Mouse (Mus musculus) CH12.LX (cell line): ENCODE data around the gene Ikzf4. TPM values are rescaled to one million over a fixed set of nuclear protein-coding genes. Genes with fewer than 3 reads are reported as not detected.

Source experiments
- DNase-seq: peaks from one replicate; pipeline ENCODE4 v3.0.0-alpha.2; 2013; ENCODE audit errors: extremely low read depth
- H3K27ac ChIP-seq: 2 replicates; pipeline ENCODE4 v1.5.1; 2012; ENCODE audit warnings: low read depth, mild to moderate bottlenecking, control low read depth, moderate library complexity; ENCODE audit not compliant: insufficient read depth
- H3K27me3 ChIP-seq: replicated peaks from 2 replicates; pipeline ENCODE3; 2012; ENCODE audit warnings: inconsistent platforms
- H3K36me3 ChIP-seq, 2 experiments: replicated peaks in 1 of 2; 2 replicates each; pipeline versions ENCODE3 to v1.6.1; 2012; ENCODE audit warnings: inconsistent platforms in 1 of 2, low read length in 1 of 2, mild to moderate bottlenecking in 1 of 2, mixed read lengths in 1 of 2, moderate library complexity in 1 of 2; ENCODE audit not compliant: control insufficient read depth in 1 of 2, insufficient read depth in 1 of 2
- H3K4me1 ChIP-seq, 2 experiments: 2 replicates each; pipeline ENCODE4 v1.6.1; 2012; ENCODE audit warnings: inconsistent platforms in 1 of 2, moderate library complexity in 1 of 2; ENCODE audit not compliant: insufficient read depth in 2 of 2, control insufficient read depth in 1 of 2
- H3K4me2 ChIP-seq: 2 replicates; pipeline ENCODE4 v1.6.1; 2012; ENCODE audit warnings: low read depth, mild to moderate bottlenecking, control low read depth; ENCODE audit not compliant: poor library complexity, insufficient read depth, severe bottlenecking
- H3K4me3 ChIP-seq, 3 experiments: fragments of 150-350 bp in 1 of 3; sonication (generic) in 1 of 3; replicated peaks in 1 of 3; 2 replicates each; pipeline versions ENCODE3 to v1.5.1; 2011 to 2012; ENCODE audit warnings: low read depth in 2 of 3, low read length in 2 of 3, mild to moderate bottlenecking in 2 of 3, moderate library complexity in 2 of 3, control low read depth in 1 of 3, improper control_type of control experiment in 1 of 3, inconsistent platforms in 1 of 3, mixed read lengths in 1 of 3; ENCODE audit not compliant: poor library complexity in 1 of 3
- H3K79me2 ChIP-seq: replicated peaks from 2 replicates; pipeline ENCODE4 v1.6.1; 2012; ENCODE audit warnings: mild to moderate bottlenecking, moderate library complexity; ENCODE audit not compliant: control insufficient read depth, poor library complexity, insufficient read depth, severe bottlenecking; ENCODE audit errors: extremely low read depth
- H3K9ac ChIP-seq: 2 replicates; pipeline ENCODE4 v1.6.1; 2012; ENCODE audit warnings: low read depth, mild to moderate bottlenecking, control low read depth, moderate library complexity; ENCODE audit not compliant: insufficient read depth
- H3K9me3 ChIP-seq: replicated peaks from 2 replicates; pipeline ENCODE3; 2012; ENCODE audit warnings: low read length, inconsistent platforms, mixed read lengths
- CHD1 ChIP-seq: IDR thresholded peaks from 2 replicates; pipeline ENCODE4 v1.6.1; 2012; ENCODE audit warnings: low read depth, low read length, improper control_type of control experiment, inconsistent platforms
- CHD2 ChIP-seq: IDR thresholded peaks from 2 replicates; pipeline ENCODE4 v1.6.1; 2011; ENCODE audit warnings: low read length, improper control_type of control experiment
- E2F4 ChIP-seq: IDR thresholded peaks from 2 replicates; pipeline ENCODE4 v1.6.1; 2011; ENCODE audit warnings: low read depth, low read length, improper control_type of control experiment; ENCODE audit not compliant: insufficient replicate concordance
- ELF1 ChIP-seq: IDR thresholded peaks from 2 replicates; pipeline ENCODE4 v1.6.1; 2014; ENCODE audit warnings: low read depth, mild to moderate bottlenecking, inconsistent platforms, low read length, improper control_type of control experiment
- EP300 ChIP-seq: IDR thresholded peaks from 2 replicates; pipeline ENCODE4 v1.6.1; 2011; ENCODE audit warnings: low read length, improper control_type of control experiment
- IRF4 ChIP-seq: IDR thresholded peaks from 2 replicates; pipeline ENCODE4 v1.6.1; 2014; ENCODE audit warnings: low read depth, mild to moderate bottlenecking, inconsistent platforms, low read length, improper control_type of control experiment
- MAFK ChIP-seq: IDR thresholded peaks from 2 replicates; pipeline ENCODE4 v1.6.1; 2011; ENCODE audit warnings: low read length, improper control_type of control experiment; ENCODE audit not compliant: insufficient replicate concordance
- MAX ChIP-seq: IDR thresholded peaks from 2 replicates; pipeline ENCODE4 v1.6.1; 2011; ENCODE audit warnings: low read length, improper control_type of control experiment
- MEF2A ChIP-seq: IDR thresholded peaks from 2 replicates; pipeline ENCODE4 v1.6.1; 2014; ENCODE audit warnings: low read depth, mild to moderate bottlenecking, inconsistent platforms, low read length, improper control_type of control experiment, borderline replicate concordance
- MYC ChIP-seq: IDR thresholded peaks from 2 replicates; pipeline ENCODE4 v1.6.1; 2011; ENCODE audit warnings: low read depth, mild to moderate bottlenecking, improper control_type of control experiment, low read length
- NRF1 ChIP-seq: IDR thresholded peaks from 2 replicates; pipeline ENCODE4 v1.6.1; 2014; ENCODE audit warnings: low read depth, mild to moderate bottlenecking, inconsistent platforms, low read length, improper control_type of control experiment, moderate library complexity
- RCOR1 ChIP-seq: conservative IDR thresholded peaks from 2 replicates; pipeline ENCODE4 v1.6.1; 2012; ENCODE audit warnings: low read depth, mild to moderate bottlenecking, inconsistent platforms, low read length, improper control_type of control experiment
- SMC3 ChIP-seq: IDR thresholded peaks from 2 replicates; pipeline ENCODE4 v1.6.1; 2011; ENCODE audit warnings: low read depth, low read length, improper control_type of control experiment
- UBTF ChIP-seq: IDR thresholded peaks from 2 replicates; pipeline ENCODE4 v1.6.1; 2012; ENCODE audit warnings: low read depth, mild to moderate bottlenecking, inconsistent platforms, low read length, improper control_type of control experiment, moderate library complexity
- USF1 ChIP-seq: IDR thresholded peaks from 2 replicates; pipeline ENCODE4 v1.6.1; 2014; ENCODE audit warnings: low read depth, mild to moderate bottlenecking, inconsistent platforms, low read length, improper control_type of control experiment
- ZNF384 ChIP-seq: IDR thresholded peaks from 2 replicates; pipeline ENCODE4 v1.6.1; 2012; ENCODE audit warnings: low read depth, low read length, improper control_type of control experiment, inconsistent platforms
- dilution Hi-C: fragments of 300-500 bp; cut with MboI; formaldehyde crosslinking; loops from 2 replicates; pipeline ENCODE4 v1.14.3; 2020; ENCODE audit warnings: low sequenced_read_pairs; ENCODE audit not compliant: extremely low pct_unique_long_range_greater_than_20kb, extremely low pct_ligation_motif_present
- in situ Hi-C: fragments of 300-500 bp; cut with MboI; formaldehyde crosslinking; loops from 3 replicates; pipeline ENCODE4 v1.14.3; 2019; ENCODE audit warnings: low sequenced_read_pairs, low pct_ligation_motif_present, low pct_unique_long_range_greater_than_20kb, mixed read lengths
- polyA plus RNA-seq: library from polyadenylated mRNA; unstranded; fragments of >175 nt; gene quantifications from 2 replicates; pipeline ENCODE4 v1.2.1, GENCODE M21; 2012; ENCODE audit warnings: low read depth; ENCODE audit not compliant: insufficient read length
- total RNA-seq, 2 experiments: library from RNA; depleted of rRNA; stranded (reverse); fragments of 300-350 nt in 1 of 2; fragments of >200 nt in 1 of 2; gene quantifications; 2 replicates each; pipeline ENCODE4 v1.2.3; 2012 to 2014

Ikzf4 gene
- total and polyA plus RNA-seq, 3 experiments = 0.08 to 1.5 (median 0.09) TPM

- H3K4me2 ChIP-seq = no peak overlapping the region
These were observed 59.2 kb downstream of the Ikzf4 start for GRCm38 (mm10) chr10:128586546-128586945.

GRCm38 (mm10) chr10:128584386-128584785 lies 61.4 kb downstream of the Ikzf4 start:
- no peak overlapping the region for H3K4me3 ChIP-seq
- DNase-seq = no peak
- in situ Hi-C loops (no loop called here), dilution Hi-C loops (no loop called here)
- H3K9me3 ChIP-seq = no peaks in the 10 kb centered on the region
- no peak overlapping the region for H3K9ac ChIP-seq
- TF ChIP-seq ZNF384 (peak; percentile 60), MEF2A (no peak), MAFK (no peak), MYC (no peak)
- H3K36me3 ChIP-seq = no peaks in the 10 kb centered on the region
- H3K79me2 ChIP-seq = no peaks in the 10 kb centered on the region
- H3K4me1 ChIP-seq = peaks cover 0 to 25% of the 10 kb centered on the region in 2 experiments; a peak in 2 of 4 replicates
- H3K4me2 ChIP-seq = no peak overlapping the region
- H3K27me3 ChIP-seq = peaks cover 68% of the 10 kb centered on the region
- H3K27ac ChIP-seq = no peak overlapping the region

More at GRCm38 (mm10) chr10:128586546-128586945, 59.2 kb downstream of the Ikzf4 start:
- Histone ChIP-seq H3K27me3 (peaks cover 70% of the 10 kb centered on the region), H3K4me3 (no peak overlapping the region), H3K4me1 (peaks cover 0 to 26% of the 10 kb centered on the region in 2 experiments; a peak in 2 of 4 replicates), H3K36me3 (no peaks in the 10 kb centered on the region), H3K9ac (no peak overlapping the region), H3K79me2 (no peaks in the 10 kb centered on the region), H3K27ac (no peak overlapping the region), H3K9me3 (no peaks in the 10 kb centered on the region)
- dilution Hi-C loops (no loop called here), in situ Hi-C loops (no loop called here)
- no peak for DNase-seq
- no peak for TF ChIP-seq CHD2
- TF ChIP-seq CHD1 = no peak
- TF ChIP-seq UBTF = no peak
- TF ChIP-seq RCOR1 = no peak
- no peak for TF ChIP-seq USF1
- no peak for TF ChIP-seq MAX
- TF ChIP-seq ELF1 = no peak
- no peak for TF ChIP-seq NRF1
- TF ChIP-seq EP300 = no peak
- no peak for TF ChIP-seq MAFK
- TF ChIP-seq E2F4 = no peak
- no peak for TF ChIP-seq IRF4
- no peak for TF ChIP-seq SMC3
